ENCODE assay signal across 27 mouse cellular contexts in genomic region chr19:57600930-57601328, GRCm38 (mm10). TPM values are rescaled to one million over a fixed set of nuclear protein-coding genes. Genes with fewer than 3 reads are reported as not detected.
DNase-seq lines count a peak whose midpoint lies in the region; ATAC-seq lines count a peak whose summit lies in the region.
"Had no signal": no experiment of that assay in that cellular context is flagged by ENCODE, and none has a peak within 500 bp of the region (broad histone marks: within the 10 kb centered on the region; RNA-seq: fewer than 3 reads in every experiment).

No protein-coding gene starts in this region.

- H3K27ac ChIP-seq in liver, embryonic 13.5 days = no peak overlapping the region
- no peak overlapping the region for H3K27ac ChIP-seq in liver, embryonic 11.5 days (ENCODE audit: low read depth, low read length)
- H3K27ac ChIP-seq in embryonic facial prominence, embryonic 14.5 days (replicated peaks; ENCODE audit: low read depth, low read length) = no peak overlapping the region
- H3K27ac ChIP-seq: forebrain, embryonic 12.5 days; forebrain, embryonic 15.5 days; heart, embryonic 13.5 days; hindbrain, embryonic 13.5 days; intestine, embryonic 15.5 days had no signal

- DNase-seq in liver, embryonic 13.5 days = no peak
- no peak for DNase-seq in liver, embryonic 11.5 days (ENCODE audit: low spot score)
- peak; percentile 56 for DNase-seq in NIH3T3 (ENCODE audit: low read depth)
- DNase-seq in embryonic facial prominence, embryonic 14.5 days (ENCODE audit: low spot score) = peak; percentile 59
- DNase-seq in urinary bladder, postnatal 10 days (ENCODE audit: low spot score) = no peak
- no peak for DNase-seq in adrenal gland, adult 2 months
- DNase-seq: adrenal gland, postnatal 10 days; adrenal gland, postnatal 36 days; B cell, adult 2 months; cerebellum, adult 18-20 months; cerebellum, adult 9-10 months; cerebellum, postnatal 14 days; gastrocnemius, postnatal 25 days; heart, postnatal 14 days; heart, postnatal 4 days; kidney, adult 11 months had no signal

- ATAC-seq in liver, embryonic 13.5 days (ENCODE audit: low read depth) = 0 out of 2 replicates have a peak, but pooled peaks have one; percentile 29
- ATAC-seq in liver, embryonic 11.5 days (replicated peaks; ENCODE audit: low FRiP score) = no peak
- no peak for ATAC-seq in embryonic facial prominence, embryonic 14.5 days (ENCODE audit: low read depth)
- ATAC-seq: activated CD4-positive, CD25-positive, alpha-beta regulatory T cell, adult 4 months; forebrain, embryonic 15.5 days; hindbrain, embryonic 16.5 days; intestine, embryonic 15.5 days had no signal

- WGBS in liver, embryonic 13.5 days (ENCODE audit: insufficient replicate concordance) = 61% methylated on average over 2 of the region's 2 CpGs
- WGBS in liver, embryonic 11.5 days = 66% methylated on average over 2 of the region's 2 CpGs
- 45% methylated on average over 2 of the region's 2 CpGs for WGBS in embryonic facial prominence, embryonic 14.5 days

- H3K9me3 ChIP-seq in liver, embryonic 13.5 days (replicated peaks) = no peaks in the 10 kb centered on the region
- no peaks in the 10 kb centered on the region for H3K9me3 ChIP-seq in liver, embryonic 11.5 days (ENCODE audit: control insufficient read depth, low read length)
- 0 out of 2 replicates have a peak, but pooled peaks cover 4% of the 10 kb centered on the region for H3K9me3 ChIP-seq in embryonic facial prominence, embryonic 14.5 days (ENCODE audit: control insufficient read depth, low read length)
- H3K9me3 ChIP-seq: forebrain, embryonic 12.5 days; forebrain, embryonic 15.5 days; heart, embryonic 10.5 days; heart, embryonic 13.5 days; intestine, embryonic 15.5 days had no signal

- H3K4me2 ChIP-seq in liver, embryonic 13.5 days = no peak overlapping the region
- H3K4me2 ChIP-seq in liver, embryonic 11.5 days = no peak overlapping the region
- no peak overlapping the region for H3K4me2 ChIP-seq in embryonic facial prominence, embryonic 14.5 days (ENCODE audit: low read depth, low read length)
- H3K4me2 ChIP-seq: forebrain, embryonic 12.5 days; forebrain, embryonic 15.5 days; heart, embryonic 13.5 days; hindbrain, embryonic 13.5 days had no signal

- no peak overlapping the region for H3K4me3 ChIP-seq in liver, embryonic 13.5 days (replicated peaks)
- no peak overlapping the region for H3K4me3 ChIP-seq in liver, embryonic 11.5 days (ENCODE audit: low read depth, low read length)
- no peak overlapping the region for H3K4me3 ChIP-seq in embryonic facial prominence, embryonic 14.5 days (ENCODE audit: low read depth, low read length)
- H3K4me3 ChIP-seq: erythroblast, embryonic 14.5 days; forebrain, embryonic 12.5 days; forebrain, embryonic 15.5 days; heart, embryonic 10.5 days; heart, embryonic 13.5 days; hindbrain, embryonic 13.5 days; intestine, embryonic 15.5 days had no signal

- H3K36me3 ChIP-seq in liver, embryonic 13.5 days = no peaks in the 10 kb centered on the region
- no peaks in the 10 kb centered on the region for H3K36me3 ChIP-seq in liver, embryonic 11.5 days (ENCODE audit: control insufficient read depth, insufficient read depth, low read length)
- no peaks in the 10 kb centered on the region for H3K36me3 ChIP-seq in embryonic facial prominence, embryonic 14.5 days (ENCODE audit: control insufficient read depth, insufficient read depth, low read length)
- H3K36me3 ChIP-seq: forebrain, embryonic 12.5 days; forebrain, embryonic 15.5 days; G1E; heart, embryonic 10.5 days; heart, embryonic 13.5 days; hindbrain, embryonic 13.5 days; intestine, embryonic 15.5 days had no signal

- no peak overlapping the region for H3K9ac ChIP-seq in liver, embryonic 13.5 days
- no peak overlapping the region for H3K9ac ChIP-seq in liver, embryonic 11.5 days (ENCODE audit: low read depth, low read length)
- H3K9ac ChIP-seq in embryonic facial prominence, embryonic 14.5 days (ENCODE audit: low read depth, low read length) = no peak overlapping the region
- H3K9ac ChIP-seq: forebrain, embryonic 12.5 days; forebrain, embryonic 15.5 days; heart, embryonic 13.5 days; hindbrain, embryonic 13.5 days; intestine, embryonic 15.5 days had no signal

- no peaks in the 10 kb centered on the region for H3K27me3 ChIP-seq in liver, embryonic 13.5 days
- no peaks in the 10 kb centered on the region for H3K27me3 ChIP-seq in liver, embryonic 11.5 days (replicated peaks; ENCODE audit: control insufficient read depth, insufficient read depth, low read length)
- H3K27me3 ChIP-seq in embryonic facial prominence, embryonic 14.5 days (replicated peaks; ENCODE audit: control insufficient read depth, insufficient read depth, low read length) = no peaks in the 10 kb centered on the region
- H3K27me3 ChIP-seq: CH12.LX; forebrain, embryonic 12.5 days; forebrain, embryonic 15.5 days; heart, embryonic 13.5 days; hindbrain, embryonic 13.5 days; intestine, embryonic 15.5 days had no signal

- H3K4me1 ChIP-seq in liver, embryonic 13.5 days (replicated peaks) = peaks cover 14% of the 10 kb centered on the region
- peaks cover 4% of the 10 kb centered on the region for H3K4me1 ChIP-seq in liver, embryonic 11.5 days (replicated peaks; ENCODE audit: control insufficient read depth, insufficient read depth, low read length)
- 0 out of 2 replicates have a peak, but pooled peaks cover 14% of the 10 kb centered on the region for H3K4me1 ChIP-seq in embryonic facial prominence, embryonic 14.5 days (ENCODE audit: control insufficient read depth, insufficient read depth, low read length)

RNA-seq across cellular contexts. Expression of gene Atrnl1, which starts 9.9 kb away (rescaled TPM):
- polyA plus RNA-seq in liver, embryonic 13.5 days (2015; fragmentation: Nextera tagmentation; extraction: Ambion mirVana) = 0.68 and 0.70 TPM in 2 replicates
- 2.5 and 2.9 TPM in 2 replicates for polyA plus RNA-seq in liver, embryonic 11.5 days (2014; fragmentation: Nextera tagmentation; extraction: Ambion mirVana)
- 7.2 and 7.8 TPM in 2 replicates for polyA plus RNA-seq in embryonic facial prominence, embryonic 14.5 days (2014; fragmentation: Nextera tagmentation; extraction: Ambion mirVana)
- total RNA-seq in adrenal gland, adult 2 months (2021) = 10 to 100 TPM; 23.4 to 24.4 TPM
- 5.7 and 6.0 TPM in 2 replicates for polyA plus RNA-seq in adrenal gland, adult 2 months (2012; rRNA removed)

Comparison
In these comparisons a context has a peak if more than half of its experiments do, and no peak if none do; other contexts are left out.
1. DNase-seq: peak in NIH3T3 (single experiment) and embryonic facial prominence, embryonic 14.5 days (single experiment); none in liver, embryonic 13.5 days (single experiment), liver, embryonic 11.5 days (single experiment), urinary bladder, postnatal 10 days (single experiment) and adrenal gland, adult 2 months (single experiment).